Mouse (Mus musculus): ENCODE data around the gene Sbno2. TPM values are rescaled to one million over a fixed set of nuclear protein-coding genes. Genes with fewer than 3 reads are reported as not detected.

Sbno2 gene
- polyA plus RNA-seq, 1 experiment, result 37.3 TPM

DNA sequence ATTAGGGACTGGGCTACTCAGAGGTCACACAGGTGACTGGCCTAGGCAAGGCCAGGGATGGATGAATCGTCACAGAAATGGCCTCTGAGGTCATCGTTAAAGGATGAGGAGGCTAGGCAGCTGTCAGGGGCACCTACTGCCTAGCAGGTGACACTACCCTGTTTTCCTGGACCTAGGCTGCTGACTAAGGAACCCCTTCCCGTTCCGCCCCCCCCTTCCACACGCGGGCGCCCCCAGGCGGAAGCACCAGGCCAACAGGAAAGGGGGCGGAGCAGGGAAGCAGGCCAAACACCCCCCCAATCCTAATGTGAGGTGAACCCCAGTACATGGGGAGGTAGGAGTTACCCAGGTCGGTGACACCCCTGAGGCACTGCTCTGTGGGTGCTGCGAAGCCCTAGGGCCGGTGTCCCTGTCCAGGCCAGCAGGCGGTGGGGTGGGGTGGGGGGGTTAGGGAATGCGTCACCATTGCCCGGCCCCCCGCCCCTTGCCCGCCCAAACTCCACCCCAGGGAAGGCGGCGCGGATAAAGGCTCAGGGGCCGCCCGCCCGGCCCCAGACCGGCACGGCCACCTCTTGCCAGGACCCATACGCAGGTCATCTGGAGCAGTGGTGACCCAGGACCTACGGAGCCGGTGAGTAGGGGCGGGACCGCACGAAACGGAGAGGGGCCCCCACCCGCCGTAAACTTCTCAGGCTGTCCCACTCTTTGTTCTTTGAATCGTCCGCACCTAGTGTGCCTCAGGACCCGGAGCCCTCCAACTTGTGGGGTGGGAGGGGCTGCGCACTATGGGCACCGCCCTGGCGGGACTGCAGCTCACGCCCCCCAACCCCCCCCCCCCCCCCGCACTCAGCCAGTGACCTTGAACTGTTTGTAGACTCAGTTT is 42.6 kb upstream of the Sbno2 start, which contains the start of gene Midn:
Midn (plus strand) TSS at position 554 of the 883 bp plus-strand sequence.
- Histone ChIP-seq H3K27me3 (ENCODE audit: control insufficient read depth, insufficient read depth, low read length, poor library complexity, severe bottlenecking) (no peaks in the 10 kb centered on the region), H3K4me1 (ENCODE audit: control insufficient read depth, insufficient read depth, low read length) (peaks cover 6% of the 10 kb centered on the region), H3K27ac (ENCODE audit: insufficient read depth, low read length) (peak within 1 kb of the TSS; percentile 96), H3K9me3 (replicated peaks; ENCODE audit: control insufficient read depth, insufficient read depth, low read length, poor library complexity, severe bottlenecking) (no peaks in the 10 kb centered on the region), H3K36me3 (ENCODE audit: control insufficient read depth, insufficient read depth, low read length, poor library complexity, severe bottlenecking) (peaks cover 17% of the 10 kb centered on the region), H3K4me3 (ENCODE audit: low read depth, low read length) (peak within 1 kb of the TSS; percentile 96), H3K9ac (ENCODE audit: low read depth, poor library complexity, severe bottlenecking) (peak within 1 kb of the TSS; percentile 88)
- TF ChIP-seq POLR2A (IDR thresholded peaks at IDR 0.05; ENCODE audit: insufficient read depth, low read length) (peak; percentile 86), CTCF (IDR thresholded peaks at IDR 0.05; ENCODE audit: low read depth, low read length) (peak; percentile 61), EP300 (IDR thresholded peaks at IDR 0.05; ENCODE audit: insufficient read depth, low read depth, low read length) (0 out of 2 replicates have a peak, but pooled peaks have one; percentile 2)

GRCm38 (mm10) chr10:80147146-80147718 is 41.9 kb upstream of the Sbno2 start:
- Histone ChIP-seq H3K9ac (ENCODE audit: low read depth, poor library complexity, severe bottlenecking) (no peak overlapping the region), H3K4me1 (ENCODE audit: control insufficient read depth, insufficient read depth, low read length) (peaks cover 2% of the 10 kb centered on the region), H3K36me3 (ENCODE audit: control insufficient read depth, insufficient read depth, low read length, poor library complexity, severe bottlenecking) (peaks cover 17% of the 10 kb centered on the region), H3K4me3 (ENCODE audit: low read depth, low read length) (no peak overlapping the region), H3K27ac (ENCODE audit: insufficient read depth, low read length) (peak overlapping the region; percentile 25), H3K9me3 (replicated peaks; ENCODE audit: control insufficient read depth, insufficient read depth, low read length, poor library complexity, severe bottlenecking) (no peaks in the 10 kb centered on the region), H3K27me3 (ENCODE audit: control insufficient read depth, insufficient read depth, low read length, poor library complexity, severe bottlenecking) (no peaks in the 10 kb centered on the region)
- TF ChIP-seq EP300 (IDR thresholded peaks at IDR 0.05; ENCODE audit: insufficient read depth, low read depth, low read length) (no peak), CTCF (IDR thresholded peaks at IDR 0.05; ENCODE audit: low read depth, low read length) (no peak), POLR2A (IDR thresholded peaks at IDR 0.05; ENCODE audit: insufficient read depth, low read length) (no peak)

GRCm38 (mm10) chr10:80146568-80147011 is 41.2 kb upstream of the Sbno2 start:
- H3K9me3 ChIP-seq (replicated peaks; ENCODE audit: control insufficient read depth, insufficient read depth, low read length, poor library complexity, severe bottlenecking), result no peaks in the 10 kb centered on the region
- H3K4me1 ChIP-seq (ENCODE audit: control insufficient read depth, insufficient read depth, low read length), result no peaks in the 10 kb centered on the region
- peaks cover 17% of the 10 kb centered on the region for H3K36me3 ChIP-seq (ENCODE audit: control insufficient read depth, insufficient read depth, low read length, poor library complexity, severe bottlenecking)
- peak overlapping the region; percentile 25 for H3K27ac ChIP-seq (ENCODE audit: insufficient read depth, low read length)
- H3K4me3 ChIP-seq (ENCODE audit: low read depth, low read length), result no peak overlapping the region
- TF ChIP-seq POLR2A (IDR thresholded peaks at IDR 0.05; ENCODE audit: insufficient read depth, low read length), result no peak
- TF ChIP-seq EP300 (IDR thresholded peaks at IDR 0.05; ENCODE audit: insufficient read depth, low read depth, low read length), result no peak
- no peak for TF ChIP-seq CTCF (IDR thresholded peaks at IDR 0.05; ENCODE audit: low read depth, low read length)
- H3K9ac ChIP-seq (ENCODE audit: low read depth, poor library complexity, severe bottlenecking), result no peak overlapping the region
- no peaks in the 10 kb centered on the region for H3K27me3 ChIP-seq (ENCODE audit: control insufficient read depth, insufficient read depth, low read length, poor library complexity, severe bottlenecking)

GRCm38 (mm10) chr10:80145896-80146295 is 40.5 kb upstream of the Sbno2 start:
- no peaks in the 10 kb centered on the region for H3K27me3 ChIP-seq (ENCODE audit: control insufficient read depth, insufficient read depth, low read length, poor library complexity, severe bottlenecking)
- H3K4me1 ChIP-seq (ENCODE audit: control insufficient read depth, insufficient read depth, low read length), result no peaks in the 10 kb centered on the region
- H3K36me3 ChIP-seq (ENCODE audit: control insufficient read depth, insufficient read depth, low read length, poor library complexity, severe bottlenecking), result peaks cover 17% of the 10 kb centered on the region
- no peak overlapping the region for H3K9ac ChIP-seq (ENCODE audit: low read depth, poor library complexity, severe bottlenecking)
- no peak overlapping the region for H3K4me3 ChIP-seq (ENCODE audit: low read depth, low read length)
- H3K9me3 ChIP-seq (replicated peaks; ENCODE audit: control insufficient read depth, insufficient read depth, low read length, poor library complexity, severe bottlenecking), result no peaks in the 10 kb centered on the region
- TF ChIP-seq CTCF (IDR thresholded peaks at IDR 0.05; ENCODE audit: low read depth, low read length) (no peak), POLR2A (IDR thresholded peaks at IDR 0.05; ENCODE audit: insufficient read depth, low read length) (no peak), EP300 (IDR thresholded peaks at IDR 0.05; ENCODE audit: insufficient read depth, low read depth, low read length) (no peak)
- no peak overlapping the region for H3K27ac ChIP-seq (ENCODE audit: insufficient read depth, low read length)

- TF ChIP-seq CTCF (IDR thresholded peaks at IDR 0.05; ENCODE audit: low read depth, low read length) (peak; percentile 81), EP300 (IDR thresholded peaks at IDR 0.05; ENCODE audit: insufficient read depth, low read depth, low read length) (0 out of 2 replicates have a peak, but pooled peaks have one; percentile 8), POLR2A (IDR thresholded peaks at IDR 0.05; ENCODE audit: insufficient read depth, low read length) (no peak)
- no peak overlapping the region for H3K4me3 ChIP-seq (ENCODE audit: low read depth, low read length)
- no peaks in the 10 kb centered on the region for H3K4me1 ChIP-seq (ENCODE audit: control insufficient read depth, insufficient read depth, low read length)
- H3K36me3 ChIP-seq (ENCODE audit: control insufficient read depth, insufficient read depth, low read length, poor library complexity, severe bottlenecking), result peaks cover 17% of the 10 kb centered on the region
- no peak overlapping the region for H3K9ac ChIP-seq (ENCODE audit: low read depth, poor library complexity, severe bottlenecking)
- no peak overlapping the region for H3K27ac ChIP-seq (ENCODE audit: insufficient read depth, low read length)
- H3K27me3 ChIP-seq (ENCODE audit: control insufficient read depth, insufficient read depth, low read length, poor library complexity, severe bottlenecking), result no peaks in the 10 kb centered on the region
- H3K9me3 ChIP-seq (replicated peaks; ENCODE audit: control insufficient read depth, insufficient read depth, low read length, poor library complexity, severe bottlenecking), result no peaks in the 10 kb centered on the region
Observed at GRCm38 (mm10) chr10:80144864-80145838, 39.8 kb upstream of the Sbno2 start.
